15 mouse cellular contexts compared by ENCODE assay signal in the genomic region with DNA sequence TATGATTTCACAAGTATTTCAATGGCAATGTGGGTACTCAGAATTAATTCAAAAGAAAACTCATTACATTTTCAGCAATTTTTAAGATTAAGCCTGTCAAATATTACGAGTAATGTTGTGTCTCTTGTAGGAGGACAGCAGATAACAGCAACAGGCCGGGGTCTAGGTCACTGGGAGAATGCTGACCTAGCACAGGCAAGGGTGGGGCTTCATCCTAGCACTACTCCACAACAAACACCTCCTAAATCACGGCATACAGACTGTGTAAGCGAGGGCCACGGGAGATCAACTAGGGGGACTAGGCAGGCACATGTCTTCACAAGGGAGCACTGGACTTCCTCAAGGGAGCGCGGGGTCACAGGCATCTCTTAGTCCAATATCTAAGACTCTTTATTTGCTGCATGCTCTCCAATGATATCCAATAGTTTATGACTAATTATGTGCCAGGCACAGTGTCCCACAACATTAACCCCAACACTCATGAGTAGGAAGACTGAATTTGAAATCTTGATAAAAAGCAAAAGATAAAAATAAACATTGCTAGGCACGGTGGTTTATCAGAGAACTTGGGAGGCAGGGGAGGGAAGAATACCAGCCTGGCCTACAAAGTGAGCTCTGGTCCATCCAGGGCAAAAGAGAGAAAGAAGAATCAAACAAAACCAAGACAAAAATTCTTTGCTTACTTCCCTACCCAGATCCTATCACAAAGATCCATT. TPM values are rescaled to one million over a fixed set of nuclear protein-coding genes. Genes with fewer than 3 reads are reported as not detected.
DNase-seq lines count a peak whose midpoint lies in the region; ATAC-seq and TF ChIP-seq lines count a peak whose summit lies in the region.
"Had no signal": no experiment of that assay in that cellular context is flagged by ENCODE, and none has a peak within 500 bp of the region (broad histone marks: within the 10 kb centered on the region; RNA-seq: fewer than 3 reads in every experiment).

No protein-coding gene starts in this region.

- H3K9me3 ChIP-seq in intestine, embryonic 16.5 days (ENCODE audit: control insufficient read depth, low read length), result no peaks in the 10 kb centered on the region
- H3K9me3 ChIP-seq in intestine, embryonic 15.5 days, result no peaks in the 10 kb centered on the region
- H3K9me3 ChIP-seq in liver, embryonic 11.5 days (ENCODE audit: control insufficient read depth, low read length), result no peaks in the 10 kb centered on the region
- H3K9me3 ChIP-seq: midbrain, embryonic 13.5 days had no signal

- no peaks in the 10 kb centered on the region for H3K27me3 ChIP-seq in intestine, embryonic 16.5 days (replicated peaks; ENCODE audit: control insufficient read depth, insufficient read depth, low read length)
- H3K27me3 ChIP-seq in intestine, embryonic 15.5 days (replicated peaks), result no peaks in the 10 kb centered on the region
- H3K27me3 ChIP-seq in liver, embryonic 11.5 days (replicated peaks; ENCODE audit: control insufficient read depth, insufficient read depth, low read length), result no peaks in the 10 kb centered on the region
- no peaks in the 10 kb centered on the region for H3K27me3 ChIP-seq in small intestine, adult 2 months (ENCODE audit: control insufficient read depth, insufficient read depth, low read length)
- H3K27me3 ChIP-seq: midbrain, embryonic 13.5 days had no signal

- DNase-seq in c-Kit-positive CD71-positive TER-119-positive erythroid progenitor cells, embryonic 14.5 days (ENCODE audit: low spot score), result peak; percentile 32
- DNase-seq in liver, embryonic 11.5 days (ENCODE audit: low spot score), result no peak
- DNase-seq in urinary bladder, postnatal 14 days (ENCODE audit: low spot score), result no peak
- DNase-seq: cerebellum, adult 2 months; forebrain, postnatal 0 days; thymus, adult 18-20 months had no signal

- WGBS in intestine, embryonic 16.5 days, result 72% methylated on average over 8 of the region's 8 CpGs
- 70% methylated on average over 8 of the region's 8 CpGs for WGBS in intestine, embryonic 15.5 days
- WGBS in liver, embryonic 11.5 days, result 55% methylated on average over 8 of the region's 8 CpGs
- 48% methylated on average over 8 of the region's 8 CpGs for WGBS in small intestine, adult 2 months

- H3K9ac ChIP-seq in intestine, embryonic 16.5 days (ENCODE audit: low read depth, low read length), result no peak overlapping the region
- no peak overlapping the region for H3K9ac ChIP-seq in intestine, embryonic 15.5 days
- H3K9ac ChIP-seq in liver, embryonic 11.5 days (ENCODE audit: low read depth, low read length), result peak overlapping the region; percentile 31
- H3K9ac ChIP-seq: forebrain, postnatal 0 days; midbrain, embryonic 13.5 days had no signal

- H3K4me2 ChIP-seq in intestine, embryonic 16.5 days (ENCODE audit: low read depth, low read length), result no peak overlapping the region
- no peak overlapping the region for H3K4me2 ChIP-seq in intestine, embryonic 15.5 days (replicated peaks)
- peak overlapping the region; percentile 58 for H3K4me2 ChIP-seq in liver, embryonic 11.5 days
- H3K4me2 ChIP-seq: midbrain, embryonic 13.5 days had no signal

- peak; percentile 8; the same call in 1 of the 2 replicates for ATAC-seq in intestine, embryonic 16.5 days
- no peak for ATAC-seq in intestine, embryonic 15.5 days
- ATAC-seq in liver, embryonic 11.5 days (replicated peaks; ENCODE audit: low FRiP score), result peak; percentile 61
- ATAC-seq in monocyte, adult 5-6 weeks (replicated peaks; ENCODE audit: insufficient number of reproducible peaks, low FRiP score, low TSS enrichment, poor library complexity, severe bottlenecking), result no peak
- ATAC-seq: forebrain, postnatal 0 days; midbrain, embryonic 13.5 days had no signal

- no peak for TF ChIP-seq POLR2A in small intestine, adult 2 months (IDR thresholded peaks at IDR 0.05; ENCODE audit: low read depth, low read length)

- H3K27ac ChIP-seq in intestine, embryonic 16.5 days (ENCODE audit: low read length), result peak overlapping the region; percentile 59; the same call in 1 of the 2 replicates
- H3K27ac ChIP-seq in intestine, embryonic 15.5 days, result no peak overlapping the region
- H3K27ac ChIP-seq in liver, embryonic 11.5 days (ENCODE audit: low read depth, low read length), result peak overlapping the region; percentile 87
- peak overlapping the region; percentile 3; the same call in 1 of the 2 replicates for H3K27ac ChIP-seq in small intestine, adult 2 months (ENCODE audit: insufficient read depth, low read depth, low read length)
- H3K27ac ChIP-seq: midbrain, embryonic 13.5 days had no signal

- no peak overlapping the region for H3K4me3 ChIP-seq in intestine, embryonic 16.5 days (ENCODE audit: low read length)
- no peak overlapping the region for H3K4me3 ChIP-seq in intestine, embryonic 15.5 days (replicated peaks)
- H3K4me3 ChIP-seq in liver, embryonic 11.5 days (ENCODE audit: low read depth, low read length), result peak overlapping the region; percentile 21
- no peak overlapping the region for H3K4me3 ChIP-seq in small intestine, adult 2 months (ENCODE audit: low read depth, low read length)
- H3K4me3 ChIP-seq: midbrain, embryonic 13.5 days; myocyte had no signal

- TF ChIP-seq CTCF in small intestine, adult 2 months (IDR thresholded peaks at IDR 0.05; ENCODE audit: extremely low read depth, insufficient read length, insufficient replicate concordance, low read depth, low read length), result no peak

- H3K36me3 ChIP-seq in intestine, embryonic 16.5 days (ENCODE audit: control insufficient read depth, insufficient read depth, low read length), result peaks cover 9% of the 10 kb centered on the region
- H3K36me3 ChIP-seq in intestine, embryonic 15.5 days, result peaks cover 24% of the 10 kb centered on the region
- H3K36me3 ChIP-seq in liver, embryonic 11.5 days (ENCODE audit: control insufficient read depth, insufficient read depth, low read length), result peaks cover 47% of the 10 kb centered on the region
- H3K36me3 ChIP-seq in small intestine, adult 2 months (ENCODE audit: control insufficient read depth, insufficient read depth, low read length), result peaks cover 47% of the 10 kb centered on the region

- H3K4me1 ChIP-seq in intestine, embryonic 16.5 days (ENCODE audit: control insufficient read depth, insufficient read depth, low read length), result peaks cover 9% of the 10 kb centered on the region
- no peaks in the 10 kb centered on the region; the same call in 1 of the 2 replicates for H3K4me1 ChIP-seq in intestine, embryonic 15.5 days (replicated peaks)
- H3K4me1 ChIP-seq in liver, embryonic 11.5 days (replicated peaks; ENCODE audit: control insufficient read depth, insufficient read depth, low read length), result peaks cover 33% of the 10 kb centered on the region
- peaks cover 25% of the 10 kb centered on the region; the same call in 1 of the 2 replicates for H3K4me1 ChIP-seq in small intestine, adult 2 months (ENCODE audit: control insufficient read depth, insufficient read depth, insufficient read length, low read length)
- H3K4me1 ChIP-seq: midbrain, embryonic 13.5 days had no signal

RNA-seq across cellular contexts. Expression of a gene that starts 11.3 kb away (rescaled TPM):
- polyA plus RNA-seq in intestine, embryonic 16.5 days (2015; fragmentation: Nextera tagmentation; extraction: Ambion mirVana), result 93.9 and 97.7 TPM in 2 replicates
- 106 TPM in 2 replicates for polyA plus RNA-seq in intestine, embryonic 15.5 days (2015; fragmentation: Nextera tagmentation; extraction: Ambion mirVana)
- 62.2 and 66.5 TPM in 2 replicates for polyA plus RNA-seq in liver, embryonic 11.5 days (2014; fragmentation: Nextera tagmentation; extraction: Ambion mirVana)
- polyA plus RNA-seq in small intestine, adult 2 months (2012; rRNA removed), result 26.5 and 60.8 TPM in 2 replicates
- 139 to 159 TPM (median 146 TPM) in 3 replicates for total RNA-seq in monocyte, adult 5-6 weeks (2017)

RNA-seq across cellular contexts. Expression of a gene that starts 31.6 kb away (rescaled TPM):
- 83.8 and 92.6 TPM in 2 replicates for polyA plus RNA-seq in intestine, embryonic 16.5 days (2015; fragmentation: Nextera tagmentation; extraction: Ambion mirVana)
- polyA plus RNA-seq in intestine, embryonic 15.5 days (2015; fragmentation: Nextera tagmentation; extraction: Ambion mirVana), result 84.8 and 96.2 TPM in 2 replicates
- polyA plus RNA-seq in liver, embryonic 11.5 days (2014; fragmentation: Nextera tagmentation; extraction: Ambion mirVana), result 257 and 272 TPM in 2 replicates
- 56.8 and 68.9 TPM in 2 replicates for polyA plus RNA-seq in small intestine, adult 2 months (2012; rRNA removed)
- 74.0 to 101 TPM (median 95.1 TPM) in 3 replicates for total RNA-seq in monocyte, adult 5-6 weeks (2017)

RNA-seq across cellular contexts. Expression of a gene that starts 47.2 kb away (rescaled TPM):
- polyA plus RNA-seq in intestine, embryonic 16.5 days (2015; fragmentation: Nextera tagmentation; extraction: Ambion mirVana), result 3.6 and 4.3 TPM in 2 replicates
- polyA plus RNA-seq in intestine, embryonic 15.5 days (2015; fragmentation: Nextera tagmentation; extraction: Ambion mirVana), result 4.2 and 5.1 TPM in 2 replicates
- 4.2 and 4.7 TPM in 2 replicates for polyA plus RNA-seq in liver, embryonic 11.5 days (2014; fragmentation: Nextera tagmentation; extraction: Ambion mirVana)
- polyA plus RNA-seq in small intestine, adult 2 months (2012; rRNA removed), result 0.43 and 0.84 TPM in 2 replicates
- total RNA-seq in monocyte, adult 5-6 weeks (2017), result 0.39 to 0.57 TPM in 2 of 3 replicates, not detected in the other

RNA-seq across cellular contexts. Expression of a gene that starts 59.3 kb away (rescaled TPM):
- 6.7 and 7.9 TPM in 2 replicates for polyA plus RNA-seq in intestine, embryonic 16.5 days (2015; fragmentation: Nextera tagmentation; extraction: Ambion mirVana)
- polyA plus RNA-seq in intestine, embryonic 15.5 days (2015; fragmentation: Nextera tagmentation; extraction: Ambion mirVana), result 5.6 and 6.1 TPM in 2 replicates
- polyA plus RNA-seq in liver, embryonic 11.5 days (2014; fragmentation: Nextera tagmentation; extraction: Ambion mirVana), result 0.18 TPM in 2 replicates
- polyA plus RNA-seq in small intestine, adult 2 months (2012; rRNA removed), result 41.0 and 57.7 TPM in 2 replicates
- total RNA-seq in monocyte, adult 5-6 weeks (2017), result 21.2 to 56.5 TPM (median 31.1 TPM) in 3 replicates
- total RNA-seq: forebrain, postnatal 0 days; gastrocnemius, adult 8-10 months; layer of hippocampus, postnatal 25 days had no signal
- polyA plus RNA-seq: embryonic facial prominence, embryonic 11.5 days; forebrain, postnatal 0 days had no signal

Comparison
In these comparisons a context has a peak if more than half of its experiments do, and no peak if none do; other contexts are left out.
1. ATAC-seq: peak in intestine, embryonic 16.5 days (single experiment) and liver, embryonic 11.5 days (single experiment); none in intestine, embryonic 15.5 days (single experiment) and monocyte, adult 5-6 weeks (single experiment).